8 mouse cellular contexts compared by ENCODE assay signal in the genomic region with DNA sequence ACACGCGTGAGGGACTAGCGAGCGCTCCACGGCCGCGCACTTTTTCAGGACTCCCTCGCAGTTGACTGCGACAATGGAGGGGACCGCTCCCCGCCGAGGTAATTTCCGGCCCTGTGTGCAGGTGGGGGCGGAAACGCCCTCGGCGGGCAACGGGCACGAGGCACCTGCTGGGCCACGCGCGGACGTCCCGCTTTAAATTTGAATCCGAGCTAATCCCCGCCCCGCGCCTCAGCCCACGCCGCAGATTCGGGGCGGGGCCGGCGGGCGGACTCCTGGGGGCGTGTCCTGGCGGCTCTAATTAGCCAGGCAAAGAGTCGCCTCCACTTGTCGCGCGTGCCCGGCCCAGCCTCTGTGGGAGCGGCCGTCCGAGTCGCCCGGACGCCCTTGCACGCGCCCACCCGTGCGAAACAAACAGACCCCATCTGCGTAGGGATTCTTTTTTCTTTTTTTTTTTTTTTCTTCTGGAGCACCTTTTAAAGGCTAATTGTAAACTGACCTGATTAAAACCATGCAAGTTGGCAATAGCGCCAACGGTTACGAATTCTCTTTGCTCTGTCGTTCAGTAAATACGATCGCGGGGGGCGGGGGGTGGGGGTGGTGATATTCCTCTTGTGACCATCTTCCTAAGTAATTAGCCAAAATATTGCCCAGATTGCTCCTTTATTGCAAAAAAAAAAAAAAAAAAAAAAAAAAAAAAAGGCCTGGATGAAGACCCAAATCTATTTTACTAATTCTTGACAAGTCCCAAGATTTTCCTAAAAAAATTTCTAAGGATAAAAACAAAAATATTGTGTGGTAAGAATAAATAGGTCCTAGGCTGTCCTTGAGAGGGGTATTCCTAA. TPM values are rescaled to one million over a fixed set of nuclear protein-coding genes. Genes with fewer than 3 reads are reported as not detected.
DNase-seq lines count a peak whose midpoint lies in the region; ATAC-seq lines count a peak whose summit lies in the region.

No protein-coding gene starts in this region.

- H3K27me3 ChIP-seq in hindbrain, embryonic 14.5 days (ENCODE audit: control insufficient read depth, insufficient read depth, low read length) = no peaks in the 10 kb centered on the region

- no peaks in the 10 kb centered on the region for H3K36me3 ChIP-seq in hindbrain, embryonic 14.5 days (replicated peaks; ENCODE audit: control insufficient read depth, insufficient read depth)

- under 1% methylated on average over 61 of the region's 61 CpGs for WGBS in hindbrain, embryonic 14.5 days

- ATAC-seq in hindbrain, embryonic 14.5 days (ENCODE audit: low FRiP score) = peak; percentile 80

- H3K4me2 ChIP-seq in hindbrain, embryonic 14.5 days (replicated peaks) = peak overlapping the region; percentile 58

- DNase-seq in WW6 (ENCODE audit: low read depth, low spot score) = peak; percentile 87
- DNase-seq in cerebellum, postnatal 25 days = peak; percentile 96 to 98
- DNase-seq in frontal cortex, postnatal 25 days (ENCODE audit: low spot score in 2 of 2) = peak; percentile 74 to 89
- peak; percentile 90 for DNase-seq in hindbrain, embryonic 14.5 days (ENCODE audit: low spot score)
- peak; percentile 92 for DNase-seq in layer of hippocampus, postnatal 36 days
- peak; percentile 96 for DNase-seq in lung, postnatal 25 days (ENCODE audit: low spot score)
- DNase-seq in retina, postnatal 1 day = peak; percentile 96
- peak; percentile 97 for DNase-seq in thymus, postnatal 4 days

- peak overlapping the region; percentile 41 for H3K9ac ChIP-seq in hindbrain, embryonic 14.5 days

- peak overlapping the region; percentile 72 for H3K27ac ChIP-seq in hindbrain, embryonic 14.5 days

- H3K4me1 ChIP-seq in hindbrain, embryonic 14.5 days (replicated peaks; ENCODE audit: control insufficient read depth, insufficient read depth, low read length) = peaks cover 13% of the 10 kb centered on the region

- no peaks in the 10 kb centered on the region for H3K9me3 ChIP-seq in hindbrain, embryonic 14.5 days (ENCODE audit: control insufficient read depth, low read length)

- H3K4me3 ChIP-seq in hindbrain, embryonic 14.5 days (replicated peaks; ENCODE audit: low read length) = peak overlapping the region; percentile 87

RNA-seq across cellular contexts. Expression of a gene that starts 0.9 kb away (rescaled TPM):
- 18.1 and 19.2 TPM in 2 replicates for polyA plus RNA-seq in hindbrain, embryonic 14.5 days (2014; fragmentation: Nextera tagmentation; extraction: Ambion mirVana)
- 10 to 100 TPM; 16.8 to 18.1 TPM for total RNA-seq in layer of hippocampus, postnatal 36 days (2021)

Comparison
In these comparisons a context has a peak if more than half of its experiments do, and no peak if none do; other contexts are left out.
1. Peak in every context shown above with its lines: DNase-seq, ATAC-seq, H3K4me3 ChIP-seq and H3K27ac ChIP-seq.